ENCODE assay signal across 18 mouse cellular contexts in the genomic region with DNA sequence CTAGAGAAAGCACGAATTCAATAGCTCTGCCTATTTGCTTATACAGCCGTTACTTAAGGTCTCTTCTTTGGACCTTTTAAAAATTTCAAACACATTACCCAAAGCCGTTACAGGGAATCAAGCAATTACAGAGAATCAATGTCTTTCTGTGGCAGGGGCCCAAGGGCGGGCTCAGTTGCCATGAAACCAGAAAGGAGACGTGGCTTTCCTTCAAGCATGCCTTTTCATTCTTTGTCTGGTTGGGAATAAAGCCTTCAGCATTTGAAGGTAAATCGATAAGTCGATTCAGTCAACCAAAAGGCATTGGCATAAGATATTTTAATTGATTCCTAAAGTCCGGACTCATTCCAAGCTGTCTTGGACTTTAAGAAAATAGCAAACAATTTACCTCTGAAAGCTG.
DNase-seq lines count a peak whose midpoint lies in the region; ATAC-seq and TF ChIP-seq lines count a peak whose summit lies in the region.
"Had no signal": no experiment of that assay in that cellular context is flagged by ENCODE, and none has a peak within 500 bp of the region (broad histone marks: within the 10 kb centered on the region; RNA-seq: fewer than 3 reads in every experiment).

No protein-coding gene starts in this region.

- no peak overlapping the region for H3K27ac ChIP-seq in midbrain, embryonic 11.5 days (ENCODE audit: low read depth, low read length)
- H3K27ac ChIP-seq in midbrain, embryonic 15.5 days: no peak overlapping the region
- peak overlapping the region; percentile 19; the same call in 1 of the 2 replicates for H3K27ac ChIP-seq in forebrain, embryonic 13.5 days
- H3K27ac ChIP-seq in hindbrain, postnatal 0 days: no peak overlapping the region
- peak overlapping the region; percentile 28; the same call in 1 of the 2 replicates for H3K27ac ChIP-seq in neural tube, embryonic 15.5 days (replicated peaks)
- no peak overlapping the region for H3K27ac ChIP-seq in heart, embryonic 10.5 days
- H3K27ac ChIP-seq: heart, adult 2 months; kidney, embryonic 15.5 days; liver, embryonic 15.5 days had no signal

- no peak overlapping the region for H3K4me3 ChIP-seq in midbrain, embryonic 11.5 days (ENCODE audit: low read depth, low read length)
- no peak overlapping the region for H3K4me3 ChIP-seq in midbrain, embryonic 15.5 days
- H3K4me3 ChIP-seq in forebrain, embryonic 13.5 days: no peak overlapping the region
- H3K4me3 ChIP-seq in hindbrain, postnatal 0 days (ENCODE audit: low read length): no peak overlapping the region
- H3K4me3 ChIP-seq in neural tube, embryonic 15.5 days (replicated peaks): no peak overlapping the region
- no peak overlapping the region for H3K4me3 ChIP-seq in heart, embryonic 10.5 days
- H3K4me3 ChIP-seq: heart, adult 2 months; kidney, embryonic 15.5 days; liver, embryonic 15.5 days; myocyte had no signal

- H3K4me1 ChIP-seq in midbrain, embryonic 11.5 days (ENCODE audit: control insufficient read depth, insufficient read depth, low read length): peaks cover 19% of the 10 kb centered on the region
- H3K4me1 ChIP-seq in midbrain, embryonic 15.5 days: peaks cover 43% of the 10 kb centered on the region
- peaks cover 46% of the 10 kb centered on the region for H3K4me1 ChIP-seq in forebrain, embryonic 13.5 days
- peaks cover 13% of the 10 kb centered on the region for H3K4me1 ChIP-seq in hindbrain, postnatal 0 days (ENCODE audit: insufficient read depth, low read length)
- peaks cover 42% of the 10 kb centered on the region for H3K4me1 ChIP-seq in neural tube, embryonic 15.5 days
- peaks cover 5% of the 10 kb centered on the region; the same call in 1 of the 2 replicates for H3K4me1 ChIP-seq in heart, embryonic 10.5 days
- H3K4me1 ChIP-seq: kidney, embryonic 15.5 days; liver, embryonic 15.5 days had no signal

- DNase-seq in midbrain, embryonic 11.5 days (ENCODE audit: low spot score, missing footprints): peak; percentile 96
- peak; percentile 52 for DNase-seq in hindbrain, postnatal 0 days (ENCODE audit: low spot score)
- DNase-seq in frontal cortex, postnatal 10 days (ENCODE audit: low spot score in 2 of 2): no peak
- no peak for DNase-seq in heart, embryonic 10.5 days (ENCODE audit: low spot score)
- DNase-seq: adrenal gland, postnatal 36 days; cerebellum, adult 9-10 months; gastrocnemius, postnatal 14 days; heart, adult 2 months; lung, postnatal 10 days; thymus, postnatal 25 days had no signal

- no peak for TF ChIP-seq CTCF in hindbrain, postnatal 0 days (IDR thresholded peaks at IDR 0.05; ENCODE audit: low read depth)

- ATAC-seq in midbrain, embryonic 11.5 days (ENCODE audit: low FRiP score): peak; percentile 73
- no peak for ATAC-seq in midbrain, embryonic 15.5 days (replicated peaks)
- ATAC-seq in forebrain, embryonic 13.5 days: no peak
- ATAC-seq in hindbrain, postnatal 0 days: no peak
- ATAC-seq in neural tube, embryonic 15.5 days (ENCODE audit: low FRiP score): no peak
- ATAC-seq in CD4-positive, CD25-positive, alpha-beta regulatory T cell, adult 4 months: no peak
- ATAC-seq: inflammation-experienced regulatory T-cells, adult 6 months had no signal

- H3K9ac ChIP-seq in midbrain, embryonic 11.5 days (ENCODE audit: low read length): no peak overlapping the region
- H3K9ac ChIP-seq in midbrain, embryonic 15.5 days: no peak overlapping the region
- no peak overlapping the region for H3K9ac ChIP-seq in forebrain, embryonic 13.5 days
- H3K9ac ChIP-seq in hindbrain, postnatal 0 days (replicated peaks; ENCODE audit: low read length): no peak overlapping the region
- no peak overlapping the region for H3K9ac ChIP-seq in neural tube, embryonic 15.5 days (replicated peaks)
- H3K9ac ChIP-seq: kidney, embryonic 15.5 days; liver, embryonic 15.5 days had no signal

- no peaks in the 10 kb centered on the region for H3K36me3 ChIP-seq in midbrain, embryonic 11.5 days (ENCODE audit: control insufficient read depth, insufficient read depth, low read length)
- no peaks in the 10 kb centered on the region for H3K36me3 ChIP-seq in midbrain, embryonic 15.5 days (replicated peaks)
- H3K36me3 ChIP-seq in forebrain, embryonic 13.5 days (ENCODE audit: poor library complexity, severe bottlenecking): no peaks in the 10 kb centered on the region
- no peaks in the 10 kb centered on the region for H3K36me3 ChIP-seq in hindbrain, postnatal 0 days (ENCODE audit: insufficient read depth, low read length)
- no peaks in the 10 kb centered on the region for H3K36me3 ChIP-seq in neural tube, embryonic 15.5 days
- H3K36me3 ChIP-seq in heart, embryonic 10.5 days: no peaks in the 10 kb centered on the region
- H3K36me3 ChIP-seq: kidney, embryonic 15.5 days; liver, embryonic 15.5 days had no signal

- no peak overlapping the region for H3K4me2 ChIP-seq in midbrain, embryonic 11.5 days
- H3K4me2 ChIP-seq in midbrain, embryonic 15.5 days: no peak overlapping the region
- H3K4me2 ChIP-seq in forebrain, embryonic 13.5 days: no peak overlapping the region
- no peak overlapping the region for H3K4me2 ChIP-seq in hindbrain, postnatal 0 days (ENCODE audit: low read depth, low read length)
- H3K4me2 ChIP-seq in neural tube, embryonic 15.5 days: no peak overlapping the region
- H3K4me2 ChIP-seq: kidney, embryonic 15.5 days; liver, embryonic 15.5 days had no signal

- 22% methylated on average over 8 of the region's 8 CpGs for WGBS in midbrain, embryonic 11.5 days
- 11% methylated on average over 8 of the region's 8 CpGs for WGBS in midbrain, embryonic 15.5 days
- 11% methylated on average over 8 of the region's 8 CpGs for WGBS in forebrain, embryonic 13.5 days
- whole genome bisulfite sequencing in hindbrain, postnatal 0 days: 20% methylated on average over 8 of the region's 8 CpGs
- WGBS in neural tube, embryonic 15.5 days: 24% methylated on average over 8 of the region's 8 CpGs
- WGBS in heart, embryonic 10.5 days: 89% methylated on average over 8 of the region's 8 CpGs

- peaks cover 4% of the 10 kb centered on the region; the same call in 1 of the 2 replicates for H3K27me3 ChIP-seq in midbrain, embryonic 11.5 days (ENCODE audit: control insufficient read depth, insufficient read depth, low read length)
- no peaks in the 10 kb centered on the region for H3K27me3 ChIP-seq in midbrain, embryonic 15.5 days (replicated peaks)
- H3K27me3 ChIP-seq in forebrain, embryonic 13.5 days: no peaks in the 10 kb centered on the region
- no peaks in the 10 kb centered on the region for H3K27me3 ChIP-seq in hindbrain, postnatal 0 days (ENCODE audit: insufficient read depth, low read length)
- no peaks in the 10 kb centered on the region for H3K27me3 ChIP-seq in neural tube, embryonic 15.5 days (replicated peaks)
- no peaks in the 10 kb centered on the region for H3K27me3 ChIP-seq in heart, embryonic 10.5 days (ENCODE audit: insufficient read depth, poor library complexity, severe bottlenecking)
- H3K27me3 ChIP-seq: kidney, embryonic 15.5 days; liver, embryonic 15.5 days had no signal

- no peaks in the 10 kb centered on the region for H3K9me3 ChIP-seq in midbrain, embryonic 11.5 days (ENCODE audit: control insufficient read depth, low read length)
- H3K9me3 ChIP-seq in midbrain, embryonic 15.5 days: no peaks in the 10 kb centered on the region
- H3K9me3 ChIP-seq in forebrain, embryonic 13.5 days (replicated peaks): no peaks in the 10 kb centered on the region
- no peaks in the 10 kb centered on the region for H3K9me3 ChIP-seq in hindbrain, postnatal 0 days (ENCODE audit: low read length)
- H3K9me3 ChIP-seq in neural tube, embryonic 15.5 days (replicated peaks): no peaks in the 10 kb centered on the region
- no peaks in the 10 kb centered on the region for H3K9me3 ChIP-seq in heart, embryonic 10.5 days
- H3K9me3 ChIP-seq: kidney, embryonic 15.5 days; liver, embryonic 15.5 days had no signal

Comparison
In these comparisons a context has a peak if more than half of its experiments do, and no peak if none do; other contexts are left out.
1. DNase-seq: peak in midbrain, embryonic 11.5 days (single experiment) and hindbrain, postnatal 0 days (single experiment); none in frontal cortex, postnatal 10 days (0 of 2) and heart, embryonic 10.5 days (single experiment).
2. H3K27ac ChIP-seq: peak in forebrain, embryonic 13.5 days (single experiment) and neural tube, embryonic 15.5 days (single experiment); none in midbrain, embryonic 11.5 days (single experiment), midbrain, embryonic 15.5 days (single experiment), hindbrain, postnatal 0 days (single experiment) and heart, embryonic 10.5 days (single experiment).